Mouse (Mus musculus) heart, postnatal 10 days (tissue): ENCODE data around the gene Mymk. TPM values are rescaled to one million over a fixed set of nuclear protein-coding genes. Genes with fewer than 3 reads are reported as not detected.

Experiments
- DNase-seq, 2 experiments: peaks; one replicate each; pipeline ENCODE4 v3.0.0; 2021
- intact Hi-C: fragments of 180-260 bp; cut with DNase I; formaldehyde crosslinking; loops from one replicate; pipeline ENCODE4 v1.15.1; 2025
- total RNA-seq, 2 experiments: library from RNA; stranded (reverse); gene quantifications; 2 replicates each; pipeline ENCODE4 v1.2.3; 2021

Gene Mymk
- total RNA-seq, 2 experiments from 2014 or later, result 0.22 TPM; not detected in 1

DNA sequence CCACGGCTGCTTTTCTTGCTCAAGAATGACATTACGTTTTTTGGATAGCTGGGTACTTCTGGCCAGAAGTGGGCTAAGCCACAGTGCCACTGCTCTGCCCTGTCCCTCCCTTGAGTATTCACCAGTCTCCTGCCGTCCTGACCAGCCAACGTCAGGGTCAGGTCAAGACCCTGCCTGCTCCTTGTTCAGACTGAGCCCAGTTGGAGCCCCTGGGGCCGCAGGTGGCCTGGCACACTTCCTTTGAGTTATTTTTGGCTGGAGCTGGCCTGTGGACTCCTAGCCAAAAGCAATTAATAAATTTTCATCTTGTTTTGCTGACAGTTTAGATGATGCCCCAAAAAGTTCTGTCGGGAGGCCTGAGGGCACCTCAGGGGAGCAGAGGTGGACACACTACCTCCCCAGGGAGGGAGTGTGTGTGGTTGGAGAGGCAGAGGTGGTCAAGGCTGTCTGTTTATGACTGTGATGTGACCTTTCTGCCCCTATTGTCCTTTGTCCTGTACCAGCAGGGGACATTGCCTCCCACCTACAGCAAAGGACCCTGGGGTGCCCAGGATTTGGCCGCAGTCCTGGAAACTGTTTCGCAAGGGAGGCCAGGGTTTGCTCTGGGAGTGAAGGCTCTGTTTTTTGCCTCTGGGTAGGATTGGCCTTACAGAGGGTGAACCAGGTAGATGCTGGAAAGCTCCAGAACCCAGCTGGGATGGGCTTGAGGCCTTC lies 29.7 kb downstream of the Mymk start:
- intact Hi-C loops, result loop anchor here (5.0 kb wide), 1 partner anchor 80 kb away; no protein-coding TSS in a partner anchor
- no peak for DNase-seq

DNA sequence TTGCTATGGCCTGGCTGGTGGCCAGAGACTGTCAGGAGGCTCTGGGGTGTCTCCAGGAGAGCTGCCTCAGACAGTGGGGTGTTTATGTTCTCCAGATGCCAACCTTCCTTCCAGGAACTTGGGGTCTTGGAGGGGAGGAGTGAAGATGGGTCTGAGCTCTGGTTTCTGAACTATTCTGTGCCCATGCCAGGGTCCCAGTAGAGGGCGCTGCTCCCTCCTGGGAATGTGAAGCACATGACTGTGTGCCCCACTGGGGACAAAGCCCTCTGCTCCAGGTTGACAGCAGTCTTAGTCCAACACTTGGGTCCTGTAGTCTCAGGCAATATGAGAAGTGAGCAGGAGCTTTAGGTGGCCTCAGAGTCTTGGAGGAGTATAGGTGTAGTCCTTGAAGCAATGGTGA lies 32.7 kb downstream of the Mymk start:
- intact Hi-C loops, result loop anchor here (2.0 kb wide), 2 partner anchors 108 to 392 kb away; no protein-coding TSS in a partner anchor
- peak in 1 of 2 experiments; percentile 44 for DNase-seq

DNA sequence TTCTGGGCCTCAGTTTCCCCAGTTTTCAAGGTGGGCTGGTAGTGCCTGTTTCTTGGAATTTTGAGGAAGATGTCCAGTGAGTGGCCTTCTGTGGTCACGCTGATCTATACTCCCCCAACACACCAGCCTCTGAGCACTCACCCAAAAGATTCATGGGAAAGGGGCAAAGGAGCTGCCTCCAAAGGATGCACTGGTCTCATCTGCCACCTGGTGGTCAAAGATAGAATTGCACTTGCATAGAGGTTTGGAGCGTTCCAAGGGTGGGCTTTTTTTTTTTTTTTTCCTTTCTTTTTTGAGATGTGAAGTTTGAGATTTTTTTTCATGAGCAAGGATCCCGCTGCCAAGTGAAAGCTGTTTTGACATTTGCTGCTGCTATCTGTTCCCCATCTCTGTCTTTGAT lies 33.4 kb downstream of the Mymk start:
- intact Hi-C loops, result loop anchor here (1.0 to 2.0 kb wide), 4 partner anchors 21 to 392 kb away; no protein-coding TSS in a partner anchor
- DNase-seq, result peak; percentile 82 to 89

DNA sequence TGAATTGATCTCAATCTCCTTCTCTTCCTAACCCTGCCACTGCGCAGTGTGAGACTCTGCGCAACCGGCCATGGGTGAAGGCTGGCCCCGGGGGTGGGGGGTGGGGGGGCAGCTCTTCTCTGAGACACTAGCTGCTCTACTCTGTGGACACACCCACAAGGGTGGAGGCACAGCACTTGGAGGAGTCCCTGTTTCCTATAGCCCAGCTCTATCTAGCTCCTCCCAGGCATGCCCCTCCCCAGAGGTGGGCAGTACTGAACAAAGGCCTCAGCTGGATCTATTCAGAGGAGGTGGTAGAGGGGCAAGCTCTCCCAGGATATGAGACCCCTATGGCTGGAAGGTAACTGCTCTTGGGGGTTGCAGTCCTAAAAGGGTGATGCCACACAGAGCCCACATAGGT lies 35.0 kb downstream of the Mymk start:
- no peak for DNase-seq
- intact Hi-C loops, result no loop called here

DNA sequence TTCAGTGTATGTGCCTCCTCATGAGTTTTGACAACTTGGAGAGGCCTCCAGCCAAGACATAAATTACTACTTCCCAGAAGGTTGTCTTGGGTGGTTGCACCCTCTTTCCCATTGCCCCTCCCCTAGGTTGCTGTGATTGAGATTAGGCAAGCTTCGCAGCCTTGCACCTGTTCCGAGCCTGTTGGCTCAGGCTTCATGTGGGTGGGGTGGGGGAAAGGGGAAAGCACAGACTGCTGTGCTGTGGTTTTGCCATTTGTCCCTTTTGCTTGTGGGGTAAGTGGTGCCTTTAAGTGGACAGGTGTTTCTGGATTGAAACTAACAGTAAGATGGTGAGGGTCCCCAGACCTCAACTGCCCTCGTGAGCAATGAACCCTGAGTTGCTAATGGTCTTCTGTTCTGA lies 36.0 kb downstream of the Mymk start:
- DNase-seq, result no peak
- intact Hi-C loops, result no loop called here

DNA sequence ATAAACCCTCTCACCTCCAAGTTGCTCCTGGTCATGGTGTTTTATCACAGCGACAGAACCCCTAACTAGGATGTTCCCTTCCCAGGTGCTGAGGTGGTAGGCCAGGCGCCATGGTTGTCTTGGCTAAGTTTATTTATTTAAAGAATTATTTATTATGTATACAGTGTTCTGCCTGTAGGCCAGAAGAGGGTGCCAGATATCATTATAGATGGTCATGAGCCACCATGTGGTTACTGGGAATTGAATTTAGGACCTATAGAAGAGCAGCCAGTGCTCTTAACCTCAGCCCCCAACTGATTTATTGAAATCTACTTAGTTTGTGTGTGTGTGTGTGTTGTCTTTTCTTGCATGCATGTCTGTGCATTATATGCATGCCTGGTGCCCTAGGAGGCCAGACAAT lies 39.6 kb downstream of the Mymk start:
- intact Hi-C loops, result no loop called here
- DNase-seq, result no peak

DNA sequence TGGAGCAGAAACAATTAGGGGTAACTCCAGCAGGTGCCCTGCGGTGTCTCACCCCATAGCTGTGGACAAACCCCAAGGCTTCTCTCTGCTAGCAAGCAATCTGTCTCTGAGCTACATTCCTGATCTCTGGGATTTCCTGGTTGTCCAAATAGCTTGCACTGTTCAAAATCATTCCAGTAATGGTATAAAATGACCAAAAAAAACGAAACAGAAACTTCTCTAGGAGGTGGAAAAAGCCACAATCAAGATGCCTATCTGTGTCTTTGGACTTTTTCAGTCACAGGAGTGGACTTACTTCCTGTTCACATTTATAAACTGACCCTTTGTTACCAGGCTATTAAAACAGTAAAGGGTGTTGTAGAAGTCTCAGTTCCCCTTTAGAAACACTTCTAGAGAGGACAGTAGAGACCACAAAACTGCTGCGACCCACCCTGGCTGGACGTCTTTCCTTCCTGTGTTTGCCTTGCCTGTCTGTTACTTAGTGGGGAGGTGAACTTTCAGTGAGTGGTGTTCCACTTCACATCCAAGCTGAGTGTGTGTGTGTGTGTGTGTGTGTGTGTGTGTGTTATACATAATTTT lies 43.5 kb downstream of the Mymk start:
- DNase-seq, result no peak
- intact Hi-C loops, result no loop called here

DNA sequence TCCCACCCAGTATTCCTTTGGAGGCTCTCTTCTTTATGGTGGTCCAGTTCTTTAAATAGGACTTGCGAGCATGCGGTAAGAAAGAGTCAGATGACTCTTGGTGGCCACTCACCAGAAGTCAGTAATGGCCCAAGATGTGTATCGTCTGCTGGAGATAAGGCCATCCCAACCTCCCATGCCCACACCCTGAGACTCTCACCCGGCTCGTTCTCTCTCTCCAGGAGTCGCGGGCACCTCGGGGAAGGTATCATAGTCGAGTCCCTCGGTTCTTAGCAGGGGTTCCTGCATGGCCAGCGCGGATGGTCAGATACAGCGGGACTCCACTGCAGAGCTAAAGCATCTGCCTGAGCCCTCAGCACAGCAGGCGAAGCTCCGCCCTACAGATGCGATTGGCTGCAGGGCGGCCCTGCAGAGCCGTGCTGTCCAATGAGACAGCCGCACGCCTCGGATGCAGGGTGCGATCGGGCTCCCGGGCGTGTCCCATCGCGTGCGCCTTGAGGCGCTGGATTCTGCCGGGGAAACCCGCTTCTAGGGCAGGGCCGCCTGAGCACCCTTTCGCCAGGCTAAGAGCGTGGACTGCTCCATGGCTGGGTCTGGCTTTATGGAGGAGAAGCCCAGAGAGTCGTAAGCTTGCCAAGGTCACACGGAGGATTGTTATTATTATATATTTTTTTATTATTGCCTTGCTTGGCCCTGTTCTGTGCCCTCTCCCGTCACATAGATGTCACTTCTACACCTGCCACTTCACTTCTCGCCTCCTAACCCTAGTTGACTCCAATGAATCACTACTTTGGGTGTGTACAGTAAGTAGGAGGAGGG lies 44.2 kb downstream of the Mymk start, which contains the start of gene Slc2a6:
Slc2a6 (minus strand) TSS at position 381 of the 819 bp plus-strand sequence.
- intact Hi-C loops, result no loop called here
- peak; percentile 87 for DNase-seq

DNA sequence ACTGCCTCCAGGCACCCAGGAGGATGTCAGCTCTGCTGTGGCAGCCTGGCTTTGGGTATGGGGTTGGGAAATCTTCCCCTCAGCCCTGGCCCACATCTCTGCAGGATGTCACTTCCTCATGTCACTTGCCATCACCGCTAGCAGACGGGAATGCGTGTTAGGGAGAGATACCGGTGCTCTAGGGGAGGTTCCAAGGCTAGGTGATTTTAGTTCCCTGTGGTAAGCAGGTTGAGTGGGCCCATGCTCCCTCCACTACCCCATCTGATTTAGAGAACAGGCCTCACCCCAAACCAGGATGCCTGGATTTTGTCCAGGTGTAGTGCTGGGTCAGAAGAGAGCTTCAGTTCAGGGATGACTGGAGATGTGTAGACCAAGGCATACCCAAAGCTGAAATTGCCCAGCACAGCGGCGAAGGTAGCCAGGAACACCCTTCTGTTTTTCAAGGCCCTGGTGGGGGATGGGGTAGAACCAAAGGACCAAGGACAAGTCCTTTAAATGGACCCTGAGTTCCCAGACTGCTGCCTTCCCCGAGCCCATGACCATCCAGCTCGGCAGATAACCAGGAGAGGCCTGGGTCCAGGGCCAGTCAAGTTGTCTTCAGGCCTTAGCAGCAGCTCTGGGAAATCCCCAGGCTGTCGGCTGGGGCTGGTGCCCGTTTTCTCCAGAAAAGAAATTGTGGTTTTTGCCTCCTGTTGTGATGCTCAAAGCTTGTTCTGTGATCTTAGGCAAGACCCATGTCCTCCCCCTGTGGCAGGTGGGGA lies 44.9 kb downstream of the Mymk start:
- DNase-seq, result no peak
- intact Hi-C loops, result no loop called here

DNA sequence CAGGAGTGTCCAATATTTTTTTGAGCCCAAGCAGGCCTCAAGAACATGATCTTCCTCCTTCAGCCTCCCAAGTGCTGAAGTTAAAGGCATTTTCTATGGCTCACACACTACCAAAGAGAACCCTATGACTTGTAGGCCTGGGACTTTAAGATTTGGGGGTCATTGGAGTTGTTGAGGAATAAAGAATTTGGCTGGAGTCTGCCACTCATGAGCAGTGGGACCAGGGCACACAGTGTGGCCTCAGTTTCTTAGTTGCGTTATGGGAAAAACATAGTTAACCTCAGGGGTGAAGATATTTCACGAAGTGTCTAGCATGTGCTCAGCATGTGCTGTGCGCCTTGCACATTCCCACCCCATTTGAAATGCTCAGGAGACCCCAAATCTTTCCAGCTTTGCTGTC lies 45.6 kb downstream of the Mymk start:
- DNase-seq, result no peak
- intact Hi-C loops, result no loop called here

DNA sequence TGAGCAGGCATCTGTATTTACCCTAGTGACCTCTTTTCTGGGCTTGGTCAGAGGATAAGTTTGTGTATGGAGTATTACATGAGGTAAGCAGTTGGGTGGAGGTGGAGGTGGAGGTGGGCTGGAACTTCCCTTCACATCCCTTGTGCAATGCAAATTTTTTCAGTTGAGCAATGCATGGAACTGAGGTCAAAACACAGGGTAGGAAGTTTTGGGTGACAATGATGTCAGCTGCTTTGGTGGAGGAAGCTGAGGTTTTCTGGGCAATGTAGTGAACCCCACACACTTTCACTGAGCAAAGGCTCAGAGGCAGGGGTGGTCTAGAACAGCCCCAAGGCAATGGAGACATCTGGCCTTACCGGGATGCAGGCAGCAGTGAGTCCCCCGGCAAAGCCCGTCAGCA lies 46.4 kb downstream of the Mymk start:
- intact Hi-C loops, result no loop called here
- DNase-seq, result no peak

DNA sequence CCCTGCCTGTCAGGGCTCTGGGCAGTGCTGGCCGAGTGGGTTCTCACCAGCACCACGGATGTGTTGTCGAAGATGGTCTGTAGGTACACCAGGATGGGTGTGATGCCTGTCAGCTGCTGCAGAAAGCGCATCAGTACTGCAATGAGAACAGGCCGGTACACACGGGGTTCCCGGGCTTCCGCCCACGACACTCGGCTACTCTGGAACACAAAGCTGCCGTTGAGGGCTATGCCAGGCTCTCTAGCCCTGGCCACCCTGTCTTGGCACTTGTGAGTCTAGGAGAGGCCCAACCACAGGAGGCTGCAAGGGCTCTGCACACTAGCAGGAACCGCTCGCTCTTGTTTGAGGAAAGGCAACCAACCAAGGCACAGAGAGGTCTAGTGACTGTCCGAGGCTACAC lies 47.8 kb downstream of the Mymk start:
- no peak for DNase-seq

DNA sequence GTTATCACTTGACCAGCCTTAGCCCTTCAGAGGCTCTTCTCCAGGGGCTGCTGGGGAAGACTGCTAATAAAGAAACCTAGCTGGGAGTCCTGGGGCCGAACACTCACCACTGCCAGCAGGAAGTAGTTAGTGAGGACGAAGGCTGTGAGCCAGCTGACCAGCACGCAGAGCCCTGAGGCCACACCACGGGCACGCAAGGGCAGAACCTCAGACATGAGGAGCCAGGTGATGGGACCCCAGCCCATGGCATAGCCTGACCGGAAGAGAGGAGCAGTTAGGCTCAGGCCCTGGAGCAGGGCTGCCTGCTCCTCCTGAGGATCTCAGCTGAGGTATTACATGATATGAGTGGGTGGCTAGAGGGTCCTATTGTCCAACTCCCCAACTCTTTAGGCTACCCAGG lies 49.4 kb downstream of the Mymk start:
- no peak for DNase-seq
- intact Hi-C loops, result no loop called here

More for the DNA sequence above, 47.8 kb downstream of the Mymk start:
- intact Hi-C loops, result no loop called here

DNA sequence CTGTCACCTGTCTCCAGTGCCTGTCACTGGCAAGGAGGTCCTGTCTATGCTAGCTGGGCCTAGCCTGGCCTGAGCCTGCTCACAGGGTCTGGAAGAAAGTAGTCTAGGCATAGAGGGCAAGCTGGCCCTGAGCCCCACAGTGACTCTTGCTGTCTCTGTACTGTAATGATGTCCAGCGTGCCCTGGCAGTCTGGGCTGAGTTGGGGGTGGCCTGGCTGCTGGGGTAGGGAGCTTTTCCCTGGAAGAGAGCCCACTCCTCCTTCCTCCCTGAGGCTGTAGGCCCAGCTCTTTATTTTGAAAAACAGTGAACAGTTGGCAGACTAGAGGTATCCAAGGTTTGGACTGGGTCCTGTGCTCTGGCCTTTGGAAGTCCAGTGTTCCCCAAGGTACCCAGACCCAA lies 50.9 kb downstream of the Mymk start:
- intact Hi-C loops, result no loop called here
- DNase-seq, result no peak

DNA sequence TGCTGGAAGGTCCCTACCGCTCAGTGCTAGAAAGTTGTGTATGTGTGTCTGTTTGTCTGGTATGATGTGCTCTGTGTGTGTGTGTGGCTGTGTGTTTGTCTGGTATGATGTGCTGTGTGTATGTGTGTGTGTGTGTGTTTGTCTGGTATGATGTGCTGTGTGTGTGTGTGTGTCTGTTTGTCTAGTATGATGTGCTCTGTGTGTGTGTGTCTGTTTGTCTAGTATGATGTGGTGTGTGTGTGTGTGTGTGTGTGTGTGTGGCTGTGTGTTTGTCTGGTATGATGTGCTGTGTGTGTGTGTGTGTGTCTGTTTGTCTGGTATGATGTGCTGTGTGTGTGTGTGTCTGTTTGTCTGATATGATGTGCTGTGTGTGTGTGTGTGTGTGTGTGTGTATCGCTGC lies 52.4 kb downstream of the Mymk start:
- DNase-seq, result no peak
- intact Hi-C loops, result no loop called here

DNA sequence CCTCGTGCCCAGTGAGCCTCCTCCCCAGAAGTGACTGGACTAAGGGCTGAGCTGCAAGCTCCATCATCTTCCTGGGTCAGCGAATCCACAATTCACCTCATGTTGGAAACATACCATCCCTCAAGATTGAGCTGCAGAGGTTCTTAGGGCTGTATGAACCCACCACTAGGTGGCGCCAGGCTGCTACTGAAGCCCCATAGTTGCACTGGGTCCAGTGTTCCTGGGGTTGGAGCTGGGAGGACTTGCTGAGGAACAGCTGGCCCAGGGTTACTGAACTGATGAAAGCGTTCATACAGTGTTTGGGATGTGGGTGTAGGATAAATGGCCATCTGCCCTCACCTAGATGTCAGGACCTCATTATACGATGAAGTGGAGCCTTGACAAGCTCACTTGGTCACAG lies 54.2 kb downstream of the Mymk start:
- intact Hi-C loops, result loop anchor here (1.0 kb wide), 2 partner anchors 20 to 219 kb away; no protein-coding TSS in a partner anchor
- DNase-seq, result peak; percentile 68 to 86

Other genes with a start within 250 kb of the Mymk start
- gene Abo, start 207.2 kb downstream of the Mymk start, total RNA-seq, result not detected
- gene Surf6, start 169.3 kb downstream of the Mymk start, total RNA-seq, result 10 to 100 TPM; 14.7 to 16.8 TPM
- 10 to 100 TPM; 29.3 to 37.7 TPM for gene Med22, start 161.5 kb downstream of the Mymk start, total RNA-seq
- gene Rpl7a, start 161.4 kb downstream of the Mymk start, total RNA-seq, result 100 to 1,000 TPM; 364 to 371 TPM
- 10 to 100 TPM; 15.9 TPM for gene Surf2, start 155.8 kb downstream of the Mymk start, total RNA-seq
- gene Surf1, start 155.6 kb downstream of the Mymk start, total RNA-seq, result 10 to 100 TPM; 48.0 to 54.1 TPM
- gene Surf4, start 138.3 kb downstream of the Mymk start, total RNA-seq, result 100 to 1,000 TPM; 103 TPM
- under 1 TPM in 1 of 2 experiments, not detected in 1; 0.31 TPM for gene Stkld1, start 138.1 kb downstream of the Mymk start, total RNA-seq
- 10 to 100 TPM; 13.3 to 14.4 TPM for gene Rexo4, start 107.8 kb downstream of the Mymk start, total RNA-seq
- gene Adamts13, start 98.8 kb downstream of the Mymk start, total RNA-seq, result not detected
- 10 to 100 TPM; 29.0 to 36.7 TPM for gene Cacfd1, start 62.3 kb downstream of the Mymk start, total RNA-seq
- under 1 TPM in 1 of 2 experiments, not detected in 1; 0.14 TPM for gene Slc2a6, start 44.2 kb downstream of the Mymk start, total RNA-seq
- gene Adamtsl2, start 7.2 kb upstream of the Mymk start, total RNA-seq, result 10 to 100 TPM in 1 of 2 experiments, 1 to 10 TPM in 1; 8.7 to 19.4 TPM
- under 1 TPM; 0.37 to 0.38 TPM for gene Fam163b, start 70.3 kb upstream of the Mymk start, total RNA-seq
- 1 to 10 TPM; 2.3 to 2.5 TPM for gene Dbh, start 93.1 kb upstream of the Mymk start, total RNA-seq
- gene Sardh, start 176.2 kb upstream of the Mymk start, total RNA-seq, result 10 to 100 TPM; 18.4 to 19.3 TPM